Mouse (Mus musculus): Measurements from ENCODE around the gene Lamb2.

Gene Lamb2

DNA sequence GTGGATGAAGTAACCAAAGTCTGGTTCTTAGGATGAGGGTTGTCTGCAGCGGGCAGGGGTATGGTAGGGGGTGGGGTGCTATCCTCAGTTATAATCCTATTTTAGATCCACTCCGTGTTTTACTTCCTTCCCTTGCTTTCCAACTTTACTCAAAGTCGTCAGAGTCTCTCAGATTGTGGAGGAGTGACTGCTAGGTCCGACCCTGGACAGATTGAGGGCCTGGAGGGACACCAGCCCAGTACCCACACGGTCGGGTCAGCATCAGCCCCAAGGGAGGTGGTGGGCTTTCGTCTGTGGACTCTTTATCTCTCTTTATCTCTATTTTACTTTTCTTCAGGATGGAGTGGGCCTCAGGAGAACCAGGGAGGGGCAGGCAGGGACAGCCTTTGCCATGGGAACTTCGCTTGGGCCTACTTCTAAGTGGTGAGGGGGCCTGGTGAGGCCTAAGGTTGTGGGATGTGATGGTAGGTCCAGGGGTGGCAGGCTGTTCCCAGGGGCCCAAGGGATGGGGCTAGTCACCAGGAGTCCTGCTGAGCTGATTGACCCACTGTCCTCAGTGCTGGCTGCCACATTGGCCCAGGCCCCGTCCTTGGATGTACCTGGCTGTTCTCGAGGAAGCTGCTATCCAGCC, at the start of gene Lamb2:
TSS of gene Lamb2 (plus strand) at position 16 of the 631 bp plus-strand sequence.
- peak; percentile 90 for DNase-seq (ENCODE audit: low read depth, low spot score)

DNA sequence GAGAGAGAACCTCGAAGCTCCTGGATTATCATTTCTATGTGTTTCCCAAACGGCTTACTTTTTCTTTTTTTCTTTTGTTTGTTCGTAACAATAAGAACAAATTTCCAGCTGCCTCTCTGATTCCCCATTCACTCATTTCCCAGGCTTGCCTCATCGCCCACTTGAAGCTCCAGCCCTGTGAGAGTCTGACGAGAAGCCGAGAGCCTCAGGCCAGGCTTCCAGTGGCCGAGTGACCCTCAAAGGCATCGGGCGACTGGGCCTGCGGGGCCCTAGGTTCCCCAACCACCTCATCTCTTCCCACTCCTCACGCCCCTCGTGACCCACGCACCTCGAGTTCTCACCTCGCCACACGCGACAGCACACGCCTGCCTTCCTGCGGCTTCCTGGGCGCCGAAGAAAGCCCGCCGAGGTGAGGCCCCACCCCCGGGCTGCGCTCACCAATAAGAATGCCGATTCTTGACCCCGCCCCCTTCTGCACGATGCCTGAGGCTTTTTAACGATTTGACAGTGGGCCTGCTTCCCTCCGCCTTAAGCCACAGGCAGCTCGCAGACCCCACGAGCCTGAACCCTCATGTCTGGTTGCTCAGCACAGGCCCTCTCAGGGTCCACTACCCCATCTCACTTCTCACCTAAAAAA, 48.0 kb upstream of the Lamb2 start:
- DNase-seq (ENCODE audit: low read depth, low spot score) = peak; percentile 54

DNA sequence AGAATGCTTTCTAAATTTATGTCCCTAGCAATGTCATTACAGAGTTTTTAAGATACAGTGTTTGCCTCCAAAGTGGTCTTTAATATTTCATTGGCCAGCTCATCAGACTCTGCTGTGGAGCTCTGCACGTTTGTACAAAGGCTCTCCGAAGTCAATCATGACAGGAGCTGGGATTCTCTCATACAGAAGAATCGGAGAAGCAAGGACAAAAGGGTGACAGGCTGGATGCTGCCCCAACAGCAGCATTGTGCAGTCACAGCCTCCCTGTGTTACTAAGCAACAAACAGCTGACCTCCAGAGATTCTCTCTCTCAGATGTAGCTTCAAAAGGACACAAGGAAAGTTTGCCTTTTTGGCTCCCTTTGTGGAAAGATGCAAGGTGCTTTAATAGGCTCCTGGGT, 43.4 kb upstream of the Lamb2 start, which contains the start of gene BC048562:
TSS of gene BC048562 (plus strand) at position 301 of the 400 bp plus-strand sequence.
- DNase-seq (ENCODE audit: low read depth, low spot score) = no peak

DNA sequence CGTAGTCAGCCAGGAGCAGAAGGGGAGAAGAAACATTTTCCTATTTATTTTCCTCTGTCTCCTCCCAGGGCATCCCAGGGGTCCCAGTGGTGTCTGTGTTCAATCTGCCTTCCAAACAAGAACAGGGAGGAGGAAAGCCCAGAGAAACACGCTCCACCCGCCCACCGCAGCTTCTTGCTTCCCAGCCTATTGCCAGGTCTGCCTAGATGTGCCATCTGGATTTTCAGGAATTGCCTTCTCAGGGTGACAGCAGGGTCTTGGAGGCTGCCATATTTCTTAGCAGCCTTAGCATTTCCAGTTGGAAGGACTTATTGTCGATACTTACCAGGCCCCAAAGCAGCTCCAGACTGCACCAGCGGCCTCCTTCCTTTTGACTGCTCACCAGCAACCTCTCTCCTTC, 40.4 kb upstream of the Lamb2 start:
- no peak for DNase-seq (ENCODE audit: low read depth, low spot score)

DNA sequence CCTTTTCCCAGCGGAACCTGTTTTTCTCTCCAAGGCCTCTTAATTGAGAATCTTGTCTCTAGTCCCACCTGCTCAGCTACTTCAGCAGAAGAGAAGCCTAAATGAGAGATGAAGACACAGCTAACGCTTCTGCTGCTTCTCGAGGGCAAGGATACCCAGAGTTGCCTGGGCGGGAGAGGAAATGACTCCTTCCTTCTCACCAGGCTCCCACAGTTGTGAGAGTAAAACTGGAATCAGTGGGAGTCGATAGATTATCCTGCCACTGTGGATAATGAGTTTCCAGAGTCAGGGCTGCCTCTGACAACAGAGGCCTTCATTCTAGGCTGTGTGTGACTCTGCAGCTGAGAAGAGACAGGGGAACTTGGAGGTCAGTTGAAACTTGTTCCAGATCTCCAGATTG, 39.1 kb upstream of the Lamb2 start:
- DNase-seq (ENCODE audit: low read depth, low spot score) = no peak

DNA sequence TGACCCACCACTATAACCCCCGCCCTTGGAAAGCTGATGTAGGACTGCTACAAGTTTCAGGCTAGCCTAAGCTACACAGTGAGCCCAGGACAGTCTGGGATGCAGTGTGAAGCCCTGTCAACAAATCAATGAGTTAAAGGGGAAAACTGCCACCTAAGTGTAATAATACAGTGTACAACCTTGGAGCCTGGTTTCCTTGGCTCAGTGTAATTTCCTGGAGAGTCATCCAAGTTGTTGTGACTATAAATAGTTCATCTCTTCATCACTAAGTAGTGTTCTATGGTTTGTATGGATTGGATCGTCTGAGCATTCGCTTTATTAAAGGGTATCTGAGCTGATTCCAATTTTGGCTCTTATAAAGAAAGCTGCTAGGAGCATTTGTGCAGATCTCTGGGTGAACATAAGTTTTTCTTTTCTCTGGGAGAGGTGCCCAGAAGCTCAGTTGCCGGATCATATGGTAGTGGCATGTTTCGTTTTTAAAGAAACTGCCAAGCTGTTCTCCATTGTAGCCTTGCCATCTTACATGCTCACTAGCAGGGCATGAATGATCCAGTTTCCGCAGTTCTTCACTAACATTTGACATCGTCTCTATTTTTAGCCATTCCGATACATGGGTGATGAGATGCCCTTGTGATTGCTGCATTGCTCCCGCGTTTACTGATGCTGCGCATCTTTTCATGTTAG, 38.2 kb upstream of the Lamb2 start:
- DNase-seq (ENCODE audit: low read depth, low spot score) = no peak

DNA sequence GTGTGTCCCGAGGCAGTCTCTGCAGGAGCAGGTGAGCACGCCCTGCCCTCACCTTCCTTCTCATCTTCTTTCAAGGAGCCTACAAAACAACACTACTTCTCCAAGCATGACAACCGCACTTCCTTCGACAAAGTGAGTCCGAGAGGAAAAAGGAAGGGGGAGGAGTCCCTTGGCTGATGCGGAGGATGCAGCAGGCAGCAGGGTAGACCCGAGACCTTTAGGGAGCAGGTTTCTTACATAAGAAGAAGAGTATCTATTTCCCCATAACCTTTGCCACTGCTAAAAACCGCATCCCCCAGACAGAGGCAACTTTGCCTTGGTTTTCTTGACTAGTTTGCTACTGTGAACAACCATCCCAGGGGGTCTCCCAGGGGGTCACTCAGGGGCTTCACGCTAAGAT, 34.4 kb upstream of the Lamb2 start:
- DNase-seq (ENCODE audit: low read depth, low spot score) = no peak

DNA sequence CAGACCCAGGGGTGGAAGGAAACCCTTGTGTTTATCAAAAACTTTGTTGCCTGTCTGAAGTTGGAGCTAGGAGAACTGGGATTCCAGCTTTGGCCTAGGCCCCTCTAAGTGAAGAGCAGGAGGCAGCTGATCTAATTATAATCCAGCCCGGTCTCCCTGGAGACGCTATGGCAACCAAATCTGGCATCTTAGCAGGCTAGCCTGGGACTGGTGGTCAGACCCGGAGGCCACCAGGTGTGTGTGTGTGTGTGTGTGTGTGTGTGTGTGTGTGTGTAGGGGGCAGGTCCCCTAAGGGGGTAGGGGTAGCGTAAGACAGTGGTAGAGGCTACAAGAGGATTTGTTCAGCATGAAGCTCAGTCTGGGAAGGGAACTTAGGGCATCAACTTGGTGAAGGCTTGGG, 29.7 kb upstream of the Lamb2 start:
- DNase-seq (ENCODE audit: low read depth, low spot score) = peak; percentile 79

DNA sequence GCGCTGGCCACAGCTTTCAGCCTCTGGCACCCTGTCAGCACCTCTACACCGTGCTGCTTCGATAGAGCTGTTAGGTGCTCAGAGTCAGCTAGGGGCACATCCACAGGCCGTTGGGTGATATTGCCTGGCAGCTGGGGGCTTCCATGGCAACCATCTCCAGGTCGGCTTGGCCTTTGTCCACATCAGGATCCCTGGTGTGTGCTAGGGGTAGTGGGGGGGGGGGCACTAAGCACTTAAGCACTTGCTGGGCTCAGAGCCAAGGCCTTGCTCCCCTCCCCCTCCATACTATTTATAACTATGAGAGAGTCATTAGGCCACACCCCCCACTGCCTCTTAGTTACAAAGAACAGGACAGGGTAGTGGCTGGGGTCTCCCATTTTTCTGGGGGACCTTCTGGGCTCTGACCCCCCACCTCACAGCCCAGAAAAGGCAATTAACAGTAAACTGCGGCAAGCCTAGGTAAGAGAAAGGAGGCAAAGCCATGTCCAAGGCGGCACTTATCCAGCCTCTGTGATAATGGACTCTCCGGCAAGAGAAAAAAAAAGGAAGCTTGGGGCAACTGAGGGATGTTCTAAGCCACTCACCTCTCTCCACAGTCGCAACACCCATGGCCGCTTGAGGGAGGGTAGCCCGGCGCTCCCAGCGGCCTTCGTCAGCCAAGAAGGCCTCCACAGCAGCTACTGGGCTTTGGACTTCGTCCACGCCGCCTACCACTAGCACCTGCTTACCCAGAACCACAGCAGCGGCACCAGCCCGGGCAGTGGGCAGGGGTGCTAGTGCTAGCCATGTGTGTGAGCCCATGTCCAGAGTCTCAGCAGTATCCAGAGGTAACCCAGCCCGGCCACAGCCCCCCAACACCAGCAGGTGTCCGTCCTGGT, 29.0 kb upstream of the Lamb2 start:
- peak; percentile 62 for DNase-seq (ENCODE audit: low read depth, low spot score)

DNA sequence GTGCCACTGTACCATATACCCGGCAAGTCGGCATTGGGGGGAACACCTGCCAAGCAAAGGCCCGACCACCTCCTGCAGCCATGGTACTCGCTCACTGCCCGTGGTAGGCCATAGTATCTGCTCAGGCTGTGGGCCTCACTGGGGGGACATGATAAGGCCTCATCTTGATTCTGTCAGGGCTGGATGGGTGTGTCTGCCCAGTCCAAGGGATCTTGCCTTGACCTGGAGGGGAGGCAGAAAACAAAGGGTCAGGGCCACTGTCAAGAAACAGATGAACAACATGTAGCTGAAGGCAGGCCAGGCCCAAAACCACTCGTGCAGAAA, 28.4 kb upstream of the Lamb2 start:
- no peak for DNase-seq (ENCODE audit: low read depth, low spot score)

DNA sequence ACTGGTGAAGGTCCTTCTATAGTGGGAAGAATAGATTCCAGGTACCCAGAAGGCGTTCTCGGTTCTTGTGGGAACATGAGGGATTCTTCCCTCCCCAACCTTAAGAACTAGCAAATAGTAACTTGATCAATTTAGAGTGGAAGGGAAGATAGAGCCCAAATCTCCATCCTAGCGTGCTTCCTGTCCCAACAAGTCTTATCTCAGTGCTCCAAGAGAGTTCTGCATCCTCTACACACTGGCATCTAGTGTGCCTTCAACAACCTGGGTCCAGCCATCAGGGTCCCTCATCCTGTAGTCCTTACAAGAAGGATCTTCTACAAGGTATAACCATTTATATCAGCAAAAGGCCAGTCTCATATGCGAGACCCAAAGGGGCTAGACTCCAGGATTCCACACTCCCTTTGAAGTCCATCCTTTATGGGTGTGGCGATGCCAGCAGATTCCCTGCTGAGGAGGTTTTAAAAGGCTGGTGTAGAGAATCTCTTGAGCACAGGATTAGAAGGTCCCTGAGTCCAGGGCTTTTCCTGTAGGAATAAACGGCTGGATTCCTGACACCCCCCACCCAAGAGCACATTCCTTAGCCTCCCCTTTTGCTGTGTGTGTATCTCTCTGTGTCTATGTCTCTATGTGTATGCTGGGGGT, 27.9 kb upstream of the Lamb2 start:
- no peak for DNase-seq (ENCODE audit: low read depth, low spot score)

DNA sequence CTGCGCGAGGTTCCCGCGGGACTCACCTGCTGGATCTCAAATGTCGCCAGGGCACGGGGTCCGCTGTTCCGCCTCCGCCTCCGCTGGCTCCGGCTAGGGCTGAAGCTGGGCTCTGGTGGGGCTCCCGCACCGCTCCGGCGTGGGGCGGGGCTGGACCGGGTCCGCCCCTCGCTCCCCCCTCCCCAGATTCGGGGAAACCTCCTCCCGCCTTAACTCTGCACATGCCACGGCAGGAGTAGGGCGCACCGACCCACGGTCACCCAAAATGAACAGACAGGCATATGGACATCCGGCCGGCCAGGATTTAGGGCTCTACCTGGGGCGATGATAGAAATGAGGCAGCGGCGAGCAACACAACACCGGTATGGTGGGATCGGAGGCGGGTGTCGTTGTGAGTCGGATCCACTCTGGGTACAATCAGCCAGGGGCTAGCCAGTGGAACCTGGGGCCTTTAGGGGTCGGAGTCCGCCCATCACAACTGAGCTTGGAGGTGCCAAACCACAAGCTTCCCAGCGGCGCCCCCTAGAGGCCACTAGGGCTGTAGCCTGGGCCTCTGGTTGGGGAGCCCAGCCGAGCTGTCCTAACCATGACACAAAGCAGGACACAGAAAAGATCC, 27.1 kb upstream of the Lamb2 start:
- DNase-seq (ENCODE audit: low read depth, low spot score) = peak; percentile 92

DNA sequence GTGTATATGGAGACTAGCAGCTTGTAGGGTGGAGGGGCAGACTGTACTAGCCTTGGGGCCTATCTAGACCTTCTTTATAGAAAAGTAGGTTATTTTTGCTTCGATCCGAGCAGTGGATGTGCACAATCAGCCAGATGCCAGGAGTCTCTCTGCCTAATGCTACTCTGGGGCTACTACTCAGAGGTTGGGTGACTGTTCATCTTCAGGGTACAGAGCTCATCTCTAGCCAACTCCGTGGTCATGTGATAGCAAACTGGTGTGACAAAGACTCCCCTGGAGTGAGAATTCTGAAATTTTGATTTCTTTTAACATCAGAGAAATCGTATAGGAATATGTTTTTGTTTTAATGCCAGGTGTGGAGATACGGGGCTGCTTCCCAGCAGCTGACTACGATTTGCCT, 26.6 kb upstream of the Lamb2 start:
- no peak for DNase-seq (ENCODE audit: low read depth, low spot score)

DNA sequence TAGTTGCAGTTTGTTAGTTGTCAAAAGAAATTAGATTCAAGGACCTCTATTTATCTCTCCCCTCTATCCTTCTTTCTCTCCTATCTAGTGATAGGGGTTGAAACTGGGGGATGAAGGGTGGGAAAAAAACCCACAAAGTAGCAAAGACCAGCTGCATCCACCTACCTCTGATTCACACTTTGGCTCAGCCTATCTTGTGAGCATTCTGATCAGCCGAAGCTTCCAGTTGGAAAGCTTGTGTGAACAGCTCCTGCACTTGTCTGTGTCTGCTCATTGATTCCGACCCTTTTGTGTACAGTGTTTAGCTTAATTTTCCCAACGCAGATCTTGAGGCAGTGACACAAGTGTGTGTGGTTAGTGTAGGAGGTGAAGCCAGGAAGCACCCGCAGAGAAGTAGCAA, 26.1 kb upstream of the Lamb2 start:
- no peak for DNase-seq (ENCODE audit: low read depth, low spot score)

DNA sequence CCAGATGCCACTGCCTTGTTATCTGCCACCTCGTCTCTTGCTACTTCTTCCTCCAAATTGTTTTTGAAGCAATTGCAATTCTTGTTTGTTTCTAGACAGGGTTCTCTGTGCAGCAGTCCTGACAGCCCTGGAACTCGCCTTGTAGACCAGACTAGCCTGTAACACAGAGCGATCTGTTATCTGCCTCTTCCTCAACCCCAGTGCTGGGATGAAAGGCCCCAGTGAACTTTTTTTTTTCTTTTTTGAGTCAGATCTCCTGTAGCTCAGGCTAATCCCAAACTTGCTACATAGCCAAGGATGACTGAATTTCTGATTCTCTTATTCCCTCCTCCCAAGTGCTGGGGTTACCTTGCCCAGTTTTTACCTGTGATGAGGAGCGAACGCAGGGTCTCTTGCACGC, 25.1 kb upstream of the Lamb2 start:
- no peak for DNase-seq (ENCODE audit: low read depth, low spot score)

DNA sequence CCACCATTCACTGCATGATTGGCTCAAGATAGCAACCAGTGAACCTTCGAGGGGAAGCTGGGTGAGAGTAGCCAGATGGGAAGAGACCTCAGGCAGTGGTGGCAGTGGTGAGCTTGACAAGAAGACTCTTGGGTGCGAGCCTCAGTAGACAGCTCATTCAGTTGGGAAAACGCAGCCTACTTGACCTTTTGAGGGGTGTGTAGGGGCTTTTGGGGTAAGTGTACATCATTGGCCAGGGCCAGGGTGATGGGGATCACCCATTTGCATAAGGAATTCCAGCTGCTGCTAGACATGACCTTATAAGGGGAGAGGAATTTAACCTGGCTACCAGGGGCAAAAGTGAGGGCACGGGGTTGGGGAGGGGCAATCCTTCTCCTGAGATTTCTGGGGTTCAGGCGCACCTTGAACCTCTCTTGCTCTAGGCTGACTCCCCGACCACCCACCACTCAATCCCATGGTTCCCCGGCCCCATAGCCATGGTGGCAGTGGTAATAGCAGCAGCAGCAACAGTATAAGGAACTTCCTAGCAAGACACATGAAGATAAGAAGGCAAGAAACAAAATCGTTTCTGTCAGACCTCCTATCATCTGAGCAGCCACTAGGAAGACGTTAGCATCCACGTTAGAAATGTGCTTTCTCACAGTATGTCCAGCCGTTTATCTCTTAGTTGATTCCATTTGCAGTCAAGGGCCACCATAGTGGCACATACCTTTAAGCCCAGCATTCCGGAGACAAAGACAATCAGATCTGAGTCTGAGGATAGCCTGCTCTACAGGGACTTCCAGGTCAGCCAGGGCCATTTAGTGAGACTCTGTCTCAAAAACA, 23.6 kb upstream of the Lamb2 start:
- DNase-seq (ENCODE audit: low read depth, low spot score) = no peak

DNA sequence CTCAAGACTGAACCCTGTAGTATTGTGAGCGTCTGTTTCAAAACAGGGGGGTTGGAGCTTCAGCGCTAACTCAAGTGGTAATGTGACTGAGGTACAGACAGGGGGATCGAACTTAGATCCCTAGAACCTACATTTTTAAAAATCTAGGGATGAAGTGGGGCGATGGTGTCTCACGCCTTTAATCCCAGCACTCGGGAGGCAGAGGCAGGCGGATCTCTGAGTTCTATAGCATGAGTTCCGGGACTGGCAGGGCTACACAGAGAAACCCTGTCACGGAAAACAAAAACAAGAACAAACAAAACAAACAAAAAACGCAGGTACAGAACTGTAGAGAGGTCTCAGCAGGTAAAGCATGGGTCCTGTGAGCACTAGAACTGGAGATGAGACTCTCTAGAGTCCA, 22.6 kb upstream of the Lamb2 start:
- DNase-seq (ENCODE audit: low read depth, low spot score) = no peak

DNA sequence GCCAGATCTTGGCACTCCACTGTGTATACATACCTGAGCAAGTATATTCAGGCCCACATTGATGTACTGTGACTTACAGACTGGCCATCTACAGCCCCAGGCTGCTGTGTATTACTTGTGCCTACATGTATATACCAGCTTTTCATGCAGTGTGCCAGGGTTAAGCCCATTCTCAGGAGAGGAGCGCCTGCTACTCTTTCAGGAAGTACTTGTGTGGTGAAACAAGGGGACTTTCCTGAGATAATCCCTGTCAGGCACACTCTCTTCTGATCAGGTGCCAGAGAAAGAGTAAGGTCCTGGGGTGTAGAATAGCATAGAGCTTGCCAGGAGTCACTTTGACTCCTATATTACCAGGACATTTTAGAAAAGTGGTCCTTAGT, 19.6 kb upstream of the Lamb2 start:
- no peak for DNase-seq (ENCODE audit: low read depth, low spot score)

DNA sequence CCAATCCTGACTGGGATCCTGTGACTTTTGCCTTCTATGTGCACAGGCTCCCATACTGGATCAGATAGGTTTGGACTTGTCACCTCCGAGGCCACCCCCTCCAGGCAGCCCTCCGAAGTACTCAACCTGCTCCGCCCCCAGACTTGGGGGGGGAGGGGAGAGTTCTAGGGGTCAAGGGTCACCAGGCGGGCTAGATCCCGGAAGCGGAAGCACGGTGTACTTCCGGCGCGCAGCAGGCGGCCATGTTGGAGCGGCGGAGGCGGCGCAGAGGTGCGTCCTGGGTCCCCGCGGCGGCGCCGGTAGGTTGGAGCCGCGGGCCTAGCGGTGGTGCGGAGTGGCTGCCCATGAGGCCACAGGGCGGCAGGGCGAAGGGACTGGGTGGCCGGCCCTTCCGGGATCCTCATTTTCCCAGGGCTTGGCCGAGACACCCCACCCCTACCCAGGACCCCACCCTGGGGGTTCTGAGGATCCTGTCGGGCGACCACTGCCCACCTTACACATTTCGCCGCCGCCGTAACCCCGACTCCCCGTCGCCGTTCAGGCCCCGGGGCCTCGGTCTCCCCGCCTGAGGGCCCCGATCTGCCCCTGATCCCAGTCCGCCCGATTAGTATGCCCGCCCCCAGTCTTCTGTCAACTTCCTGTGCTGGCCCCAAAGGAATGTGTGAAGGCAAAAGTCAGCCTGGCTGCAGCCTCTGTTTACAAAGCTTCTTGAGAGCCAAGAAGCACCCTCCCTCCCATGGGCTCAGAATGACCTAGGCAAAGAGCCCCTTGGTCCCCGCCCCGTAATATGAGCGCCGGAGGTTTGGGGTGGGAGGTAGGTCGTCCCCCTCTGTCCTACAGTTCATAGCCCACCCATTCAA, 19.0 kb upstream of the Lamb2 start, which contains the start of gene Ccdc71:
TSS of gene Ccdc71 (plus strand) at position 209 of the 860 bp plus-strand sequence.
- DNase-seq (ENCODE audit: low read depth, low spot score) = peak; percentile 90
